Mouse (Mus musculus) CH12.LX (cell line): ENCODE results near the gene 2310039H08Rik.

Source experiments
- CTCF ChIP-seq, 2 experiments: IDR thresholded peaks in 1 of 2; conservative IDR thresholded peaks in 1 of 2; 2 replicates each; pipeline ENCODE4 v1.5.1; 2011 to 2012; ENCODE audit warnings: low read depth in 2 of 2, low read length in 2 of 2, improper control_type of control experiment in 1 of 2, inconsistent platforms in 1 of 2, mild to moderate bottlenecking in 1 of 2, moderate library complexity in 1 of 2
- E2F4 ChIP-seq: IDR thresholded peaks from 2 replicates; pipeline ENCODE4 v1.6.1; 2011; ENCODE audit warnings: low read depth, low read length, improper control_type of control experiment; ENCODE audit not compliant: insufficient replicate concordance
- EP300 ChIP-seq: IDR thresholded peaks from 2 replicates; pipeline ENCODE4 v1.6.1; 2011; ENCODE audit warnings: low read length, improper control_type of control experiment
- GABPA ChIP-seq: IDR thresholded peaks from 2 replicates; pipeline ENCODE4 v1.6.1; 2012; ENCODE audit warnings: low read depth, low read length, improper control_type of control experiment, inconsistent platforms; ENCODE audit not compliant: insufficient replicate concordance
- HCFC1 ChIP-seq: IDR thresholded peaks from 2 replicates; pipeline ENCODE4 v1.6.1; 2012; ENCODE audit warnings: low read depth, mild to moderate bottlenecking, inconsistent platforms, low read length, improper control_type of control experiment
- IRF4 ChIP-seq: IDR thresholded peaks from 2 replicates; pipeline ENCODE4 v1.6.1; 2014; ENCODE audit warnings: low read depth, mild to moderate bottlenecking, inconsistent platforms, low read length, improper control_type of control experiment
- JUND ChIP-seq: conservative IDR thresholded peaks from 2 replicates; pipeline ENCODE4 v1.6.1; 2011; ENCODE audit warnings: low read depth, low read length, improper control_type of control experiment
- MAZ ChIP-seq: IDR thresholded peaks from 2 replicates; pipeline ENCODE4 v1.6.1; 2012; ENCODE audit warnings: low read depth, mild to moderate bottlenecking, inconsistent platforms, low read length, improper control_type of control experiment, moderate library complexity
- MEF2A ChIP-seq: IDR thresholded peaks from 2 replicates; pipeline ENCODE4 v1.6.1; 2014; ENCODE audit warnings: low read depth, mild to moderate bottlenecking, inconsistent platforms, low read length, improper control_type of control experiment, borderline replicate concordance
- NRF1 ChIP-seq: IDR thresholded peaks from 2 replicates; pipeline ENCODE4 v1.6.1; 2014; ENCODE audit warnings: low read depth, mild to moderate bottlenecking, inconsistent platforms, low read length, improper control_type of control experiment, moderate library complexity
- POLR2A ChIP-seq: IDR thresholded peaks from 2 replicates; pipeline ENCODE4 v1.6.1; 2011; ENCODE audit warnings: low read depth, mild to moderate bottlenecking, improper control_type of control experiment, low read length
- POLR2AphosphoS2 ChIP-seq: IDR thresholded peaks from 2 replicates; pipeline ENCODE4 v1.6.1; 2011; ENCODE audit warnings: low read depth, low read length, improper control_type of control experiment
- USF1 ChIP-seq: IDR thresholded peaks from 2 replicates; pipeline ENCODE4 v1.6.1; 2014; ENCODE audit warnings: low read depth, mild to moderate bottlenecking, inconsistent platforms, low read length, improper control_type of control experiment
- ZNF384 ChIP-seq: IDR thresholded peaks from 2 replicates; pipeline ENCODE4 v1.6.1; 2012; ENCODE audit warnings: low read depth, low read length, improper control_type of control experiment, inconsistent platforms

GRCm38 (mm10) chr17:46727271-46727670 lies 45.2 kb upstream of the 2310039H08Rik start:
- TF ChIP-seq MEF2A (no peak), E2F4 (no peak), MAZ (no peak), CTCF (conservative IDR thresholded peaks at IDR 0.05 in 1 of 2, IDR thresholded peaks at IDR 0.05 in 1 of 2; ENCODE audit: low read depth in 2 of 2, low read length in 2 of 2) (no peak), POLR2A (no peak), ZNF384 (no peak), IRF4 (no peak), HCFC1 (no peak), JUND (no peak), EP300 (no peak), POLR2AphosphoS2 (no peak), USF1 (no peak), NRF1 (no peak), GABPA (no peak)
